Mouse (Mus musculus) midbrain, postnatal 0 days (tissue): ENCODE data around the gene Ubl4a. TPM values are rescaled to one million over a fixed set of nuclear protein-coding genes. Genes with fewer than 3 reads are reported as not detected.
"Not testable (repeated sequence)": the region's sequence is repeated elsewhere in the genome, so short reads cannot be mapped to it uniquely, and the experiment has no call there.

Experiments
- ATAC-seq: fragments of 200-750 bp; cut with Nextera tagmentation; 2 replicates; pipeline ENCODE4 v1.8.0; 2017; ENCODE audit warnings: moderate number of reproducible peaks, mild to moderate bottlenecking, moderate TSS enrichment, moderate library complexity; ENCODE audit not compliant: low FRiP score
- DNase-seq: peaks from one replicate; pipeline ENCODE4 v3.0.0-alpha.2; 2015; ENCODE audit warnings: low spot score
- H3K27ac ChIP-seq: fragments of 300-500 bp; sonication (generic); 2 replicates; pipeline ENCODE4 v1.5.1; 2014; ENCODE audit warnings: low read depth, mild to moderate bottlenecking, low read length, mixed read lengths
- H3K27me3 ChIP-seq: fragments of 300-500 bp; sonication (generic); 2 replicates; pipeline ENCODE4 v1.6.1; 2014; ENCODE audit warnings: low read length, control low read depth, mixed read lengths; ENCODE audit not compliant: insufficient read depth
- H3K36me3 ChIP-seq: fragments of 300-500 bp; sonication (generic); 2 replicates; pipeline ENCODE4 v1.6.1; 2014; ENCODE audit warnings: low read length, control low read depth, mixed read lengths; ENCODE audit not compliant: insufficient read depth
- H3K4me1 ChIP-seq: fragments of 300-500 bp; sonication (generic); 2 replicates; pipeline ENCODE4 v1.6.1; 2014; ENCODE audit warnings: mild to moderate bottlenecking, control low read depth, antibody characterized with exemption, low read length, mixed read lengths; ENCODE audit not compliant: insufficient read depth
- H3K4me2 ChIP-seq: fragments of 300-500 bp; sonication (generic); 2 replicates; pipeline ENCODE4 v1.6.1; 2014; ENCODE audit warnings: low read depth, mild to moderate bottlenecking, low read length, mixed read lengths; ENCODE audit not compliant: poor library complexity, severe bottlenecking
- H3K4me3 ChIP-seq: fragments of 300-500 bp; sonication (generic); 2 replicates; pipeline ENCODE4 v1.5.1; 2014; ENCODE audit warnings: low read depth, mild to moderate bottlenecking, low read length, moderate library complexity
- H3K9ac ChIP-seq: fragments of 300-500 bp; sonication (generic); replicated peaks from 2 replicates; pipeline ENCODE4 v1.6.1; 2014; ENCODE audit warnings: mild to moderate bottlenecking, low read length, moderate library complexity, mixed read lengths; ENCODE audit not compliant: poor library complexity, severe bottlenecking
- H3K9me3 ChIP-seq: fragments of 300-500 bp; sonication (generic); 2 replicates; pipeline ENCODE4 v1.6.1; 2016; ENCODE audit warnings: low read length, control low read depth
- CTCF ChIP-seq: IDR thresholded peaks from 2 replicates; pipeline ENCODE4 v1.5.1; 2016; ENCODE audit warnings: antibody characterized with exemption, mild to moderate bottlenecking
- WGBS: fragments of 180-500 bp; shearing (Covaris S2); extraction: QIAGEN DNeasy Blood & Tissue Kit; methylation state at CpG from one replicate; pipeline ENCODE4 v1.1.7; 2014; 5-methylcytosine and 5-hydroxymethylcytosine counted together
- polyA plus RNA-seq: library from polyadenylated mRNA; unstranded; fragments of >200 nt; fragmentation: Nextera tagmentation; extraction: Ambion mirVana; gene quantifications from 2 replicates; pipeline ENCODE4 v1.2.1, GENCODE M21; 2015
- total RNA-seq: library from RNA; depleted of rRNA; stranded (reverse); fragments of >200 nt; gene quantifications from 2 replicates; pipeline ENCODE4 v1.2.3, GENCODE M21; 2014

The Ubl4a gene
- total and polyA plus RNA-seq, 2 experiments from 2014 or later, result 46.3 to 67.1 TPM

- Histone ChIP-seq H3K4me3 (no peak overlapping the region), H3K36me3 (no peaks in the 10 kb centered on the region; the same call in 1 of the 2 replicates), H3K4me2 (no peak overlapping the region), H3K27ac (no peak overlapping the region), H3K4me1 (0 out of 2 replicates have a peak, but pooled peaks cover 3% of the 10 kb centered on the region), H3K27me3 (no peaks in the 10 kb centered on the region), H3K9ac (0 out of 2 replicates have a peak overlapping the region, but pooled peaks have one; percentile 2), H3K9me3 (no peaks in the 10 kb centered on the region)
- ATAC-seq (no peak), DNase-seq (no peak)
- TF ChIP-seq CTCF, result no peak
These were observed 15.1 kb upstream of the Ubl4a start for GRCm38 (mm10) chrX:74388153-74388552.

- no peak for ATAC-seq
- Histone ChIP-seq H3K9ac (no peak overlapping the region), H3K4me3 (no peak overlapping the region), H3K9me3 (no peaks in the 10 kb centered on the region), H3K4me2 (no peak overlapping the region), H3K27me3 (no peaks in the 10 kb centered on the region), H3K4me1 (no peaks in the 10 kb centered on the region), H3K27ac (no peak overlapping the region), H3K36me3 (no peaks in the 10 kb centered on the region; the same call in 1 of the 2 replicates)
- TF ChIP-seq CTCF, result no peak
- no peak for DNase-seq
- WGBS, result 87% methylated on average over 2 of the region's 2 CpGs
These were observed 11.4 kb upstream of the Ubl4a start for GRCm38 (mm10) chrX:74384451-74384850.

DNA sequence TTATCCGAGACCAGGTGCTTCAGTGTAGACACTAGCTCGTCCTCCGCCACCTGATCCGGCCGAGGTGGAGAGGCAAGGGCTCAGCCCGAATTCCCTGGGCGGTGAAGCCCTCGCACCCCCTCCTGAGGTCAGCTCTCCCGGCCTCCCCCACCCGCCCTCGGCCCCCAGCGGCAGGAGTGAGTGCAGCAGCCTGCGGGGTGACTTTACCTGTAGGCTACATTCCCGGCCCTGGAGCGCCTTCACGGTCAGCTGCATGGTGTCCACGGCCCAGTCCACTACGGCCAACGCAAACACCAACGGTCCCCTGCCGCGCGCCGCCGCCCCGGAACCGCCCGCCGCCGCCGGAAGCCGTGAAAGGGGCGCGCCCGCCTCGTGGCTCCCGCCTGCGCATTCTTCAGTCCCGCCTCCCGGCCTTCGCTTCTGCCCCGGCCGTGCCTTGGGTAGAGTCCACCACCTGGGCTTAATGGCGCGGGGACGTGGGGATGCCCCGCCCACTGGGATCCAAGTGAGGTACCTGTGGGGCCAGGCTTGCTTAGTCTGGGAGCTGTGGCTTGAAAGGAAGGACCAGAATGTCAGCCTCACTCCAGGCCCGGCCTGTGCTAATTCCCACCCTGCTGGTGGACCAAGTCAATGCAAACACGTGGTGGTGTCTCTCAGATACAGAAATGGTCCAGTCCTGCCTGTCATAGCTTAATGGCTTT, 4.7 kb downstream of the Ubl4a start:
- ATAC-seq (peak; percentile 81), DNase-seq (peak; percentile 62)
- Histone ChIP-seq H3K27me3 (no peaks in the 10 kb centered on the region), H3K9me3 (no peaks in the 10 kb centered on the region), H3K4me2 (peak overlapping the region; percentile 55), H3K27ac (peak overlapping the region; percentile 83), H3K4me1 (peaks cover 5% of the 10 kb centered on the region; the same call in 1 of the 2 replicates), H3K9ac (peak overlapping the region; percentile 74), H3K36me3 (no peaks in the 10 kb centered on the region), H3K4me3 (peak overlapping the region; percentile 51)
- peak; percentile 53 for TF ChIP-seq CTCF
- WGBS, result 22% methylated on average over 47 of the region's 49 CpGs

GRCm38 (mm10) chrX:74367512-74367911, 5.5 kb downstream of the Ubl4a start:
- Histone ChIP-seq H3K4me1 (peaks cover 5% of the 10 kb centered on the region; the same call in 1 of the 2 replicates), H3K4me3 (peak overlapping the region; percentile 51), H3K9me3 (no peaks in the 10 kb centered on the region), H3K4me2 (peak overlapping the region; percentile 55), H3K27me3 (no peaks in the 10 kb centered on the region), H3K36me3 (no peaks in the 10 kb centered on the region), H3K9ac (peak overlapping the region; percentile 74; the same call in 1 of the 2 replicates), H3K27ac (peak overlapping the region; percentile 83)
- WGBS, result 70% methylated on average over 10 of the region's 10 CpGs
- DNase-seq (no peak), ATAC-seq (no peak)
- no peak for TF ChIP-seq CTCF

DNA sequence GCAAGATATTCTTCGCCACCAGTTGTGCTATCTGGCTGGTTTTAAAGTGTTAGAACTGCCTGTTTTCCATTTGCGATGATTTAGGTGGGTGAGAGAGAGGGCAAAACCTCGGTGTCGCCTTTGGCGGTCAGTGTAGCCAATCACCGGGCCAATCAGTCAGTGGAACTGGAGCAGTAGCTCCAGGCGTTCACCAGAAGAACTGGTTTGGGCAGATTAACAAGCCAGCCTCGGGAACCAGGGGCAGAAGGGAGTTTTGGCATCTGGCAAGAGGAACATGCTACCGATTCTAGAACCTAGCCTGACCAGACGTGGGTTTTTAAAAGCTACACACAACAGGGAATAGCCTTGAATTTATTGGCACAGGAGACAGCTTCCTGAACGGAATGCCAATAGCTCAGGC, 13.8 kb downstream of the Ubl4a start:
- Histone ChIP-seq H3K9ac (no peak overlapping the region), H3K9me3 (no peaks in the 10 kb centered on the region), H3K27me3 (no peaks in the 10 kb centered on the region), H3K4me2 (no peak overlapping the region), H3K4me1 (no peaks in the 10 kb centered on the region), H3K4me3 (no peak overlapping the region), H3K36me3 (no peaks in the 10 kb centered on the region), H3K27ac (no peak overlapping the region)
- no peak for TF ChIP-seq CTCF
- no peak for DNase-seq
- WGBS, result 59% methylated on average over 11 of the region's 11 CpGs
- ATAC-seq, result no peak

- WGBS, result 100% methylated on average over 2 of the region's 3 CpGs
- not testable (repeated sequence) for ATAC-seq
These were observed 15.9 kb downstream of the Ubl4a start for GRCm38 (mm10) chrX:74357069-74357468.

More at GRCm38 (mm10) chrX:74357069-74357468, 15.9 kb downstream of the Ubl4a start:
- not testable (repeated sequence) for H3K27ac ChIP-seq, H3K4me1 ChIP-seq, H3K9ac ChIP-seq, H3K9me3 ChIP-seq, H3K4me3 ChIP-seq, H3K4me2 ChIP-seq, DNase-seq, H3K27me3 ChIP-seq, H3K36me3 ChIP-seq
